Mouse (Mus musculus) cerebellum, adult 9-11 months (tissue): ENCODE measurements around the gene Zc3h15.
"Not testable (repeated sequence)": the region's sequence is repeated elsewhere in the genome, so short reads cannot be mapped to it uniquely, and the experiment has no call there.

ENCODE experiments used
- DNase-seq: peaks from one replicate; pipeline ENCODE4 v3.0.0; 2022

The Zc3h15 gene

DNA sequence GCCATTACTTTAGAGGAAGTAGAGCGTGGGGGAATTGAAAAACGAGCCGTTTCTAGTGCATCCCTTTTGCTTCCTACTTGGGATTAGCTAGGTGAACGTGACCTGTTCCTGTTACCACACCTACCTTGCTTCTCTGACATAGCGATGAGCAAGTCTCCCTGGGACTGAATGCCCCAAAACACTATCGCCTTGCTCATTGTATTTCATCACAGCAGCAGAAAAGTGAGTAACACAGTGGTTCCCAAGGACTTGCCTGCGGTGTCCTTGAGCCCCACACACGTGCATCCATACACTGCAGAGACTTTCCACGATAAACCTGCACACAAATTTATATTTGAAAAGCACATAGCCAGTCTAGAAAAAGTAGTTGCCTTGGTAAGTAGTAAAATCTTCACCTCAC lies 30.7 kb downstream of the Zc3h15 start:
- no peak for DNase-seq

DNA sequence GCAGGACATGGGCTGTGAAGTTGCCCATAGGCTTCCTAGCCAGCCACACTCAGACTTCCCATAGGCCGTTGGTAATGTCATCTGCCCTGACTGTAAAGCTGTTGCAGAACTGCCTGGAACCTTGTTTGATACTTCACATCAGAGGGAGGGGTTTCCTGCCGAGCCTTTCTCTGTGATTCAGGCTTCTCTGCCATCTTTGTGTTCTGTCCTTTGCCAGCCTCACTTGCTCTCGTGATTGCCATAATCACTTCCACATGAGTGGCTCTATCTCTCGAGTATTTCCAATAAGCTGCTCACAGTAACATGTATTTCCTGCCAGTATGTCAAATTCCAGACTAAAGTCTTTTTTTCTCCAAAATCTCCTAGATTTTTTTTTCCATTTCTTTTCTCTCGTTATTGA lies 31.4 kb downstream of the Zc3h15 start:
- no peak for DNase-seq

DNA sequence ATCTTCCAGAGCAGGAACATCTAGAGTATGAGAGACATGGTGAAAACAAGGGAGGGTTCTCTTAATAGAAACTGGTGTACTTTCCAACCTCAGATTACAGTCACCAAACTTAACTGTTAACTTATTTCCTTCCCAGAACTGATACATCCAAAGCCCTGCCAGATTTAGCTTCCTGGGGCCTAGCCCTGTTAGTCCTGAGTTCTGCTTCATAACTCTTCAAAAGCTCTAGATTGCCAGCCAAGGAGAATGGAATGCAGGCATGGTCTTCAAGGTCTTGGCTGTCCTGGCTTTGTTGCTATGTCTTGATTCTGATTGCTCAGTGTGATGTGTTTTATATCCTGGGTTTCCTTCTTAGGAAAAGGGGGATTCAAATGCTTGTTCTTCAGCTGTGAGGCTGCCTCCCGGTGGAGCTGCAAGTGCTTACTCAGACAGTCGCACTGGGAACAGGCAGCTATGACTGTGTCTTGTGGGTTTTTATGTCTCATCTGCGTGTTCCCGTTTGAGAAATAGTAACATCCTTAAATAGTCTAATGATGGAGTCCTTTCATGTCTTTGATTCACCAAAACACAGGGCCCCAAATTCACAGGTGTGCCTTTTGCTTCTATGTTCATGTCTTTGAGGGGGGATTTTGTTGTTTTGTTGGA lies 32.1 kb downstream of the Zc3h15 start:
- DNase-seq, result no peak

DNA sequence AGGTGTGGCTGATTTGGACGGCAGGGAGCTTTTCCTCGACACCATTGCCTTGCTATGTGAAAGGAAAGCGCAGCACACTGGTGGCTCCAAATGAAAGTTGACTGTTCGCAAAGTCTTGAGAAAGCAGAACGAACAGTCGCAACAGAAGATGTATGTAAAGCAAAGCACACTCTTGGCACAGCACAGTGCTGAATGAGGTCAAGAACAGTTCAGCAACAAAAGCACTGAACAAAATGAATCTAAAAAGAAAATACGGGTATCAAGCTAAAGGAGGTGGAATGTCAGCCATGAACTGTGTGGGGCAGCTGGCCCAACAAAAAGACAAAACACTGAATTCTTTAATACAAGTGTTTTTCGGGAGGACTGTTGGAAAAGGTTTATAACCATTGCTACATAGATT lies 37.1 kb downstream of the Zc3h15 start:
- no peak for DNase-seq

DNA sequence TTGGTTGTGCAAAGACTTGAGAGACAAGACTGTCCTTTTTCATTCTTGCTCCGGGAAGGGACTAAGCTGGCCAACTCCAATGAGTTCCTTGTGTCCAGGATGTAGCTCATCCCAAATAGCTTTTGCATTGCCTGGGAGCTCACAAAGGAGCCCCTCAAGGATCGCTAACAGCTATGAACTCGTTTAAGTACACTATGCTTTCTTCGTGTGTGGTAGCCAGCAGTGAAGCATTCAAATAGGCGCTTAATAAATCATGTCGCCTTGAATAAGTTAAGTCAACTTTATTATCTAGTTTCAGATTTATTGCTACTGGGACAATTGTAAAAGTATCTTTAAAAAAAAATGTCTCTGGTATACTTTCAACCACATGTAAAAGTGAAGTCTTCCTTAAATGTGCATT lies 37.5 kb downstream of the Zc3h15 start:
- no peak for DNase-seq

DNA sequence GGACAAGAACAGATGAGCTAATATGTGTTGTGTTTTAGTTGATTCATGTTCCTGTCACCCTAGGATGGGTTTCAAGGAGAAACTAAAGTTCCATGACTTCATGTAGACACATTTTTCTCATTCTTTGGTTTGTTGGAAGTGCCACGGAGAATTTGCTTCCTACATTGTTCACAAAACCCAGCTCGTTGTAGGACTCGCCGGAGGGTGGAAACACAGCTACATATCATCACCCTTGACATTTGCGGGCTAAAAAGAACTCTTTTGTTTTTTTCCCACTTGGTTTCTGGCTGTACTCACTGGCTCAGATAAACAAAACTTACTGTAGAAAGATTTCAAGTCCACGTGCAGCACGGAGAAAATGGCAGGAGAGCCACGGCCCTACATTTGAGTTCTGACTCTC lies 38.0 kb downstream of the Zc3h15 start:
- DNase-seq, result no peak

DNA sequence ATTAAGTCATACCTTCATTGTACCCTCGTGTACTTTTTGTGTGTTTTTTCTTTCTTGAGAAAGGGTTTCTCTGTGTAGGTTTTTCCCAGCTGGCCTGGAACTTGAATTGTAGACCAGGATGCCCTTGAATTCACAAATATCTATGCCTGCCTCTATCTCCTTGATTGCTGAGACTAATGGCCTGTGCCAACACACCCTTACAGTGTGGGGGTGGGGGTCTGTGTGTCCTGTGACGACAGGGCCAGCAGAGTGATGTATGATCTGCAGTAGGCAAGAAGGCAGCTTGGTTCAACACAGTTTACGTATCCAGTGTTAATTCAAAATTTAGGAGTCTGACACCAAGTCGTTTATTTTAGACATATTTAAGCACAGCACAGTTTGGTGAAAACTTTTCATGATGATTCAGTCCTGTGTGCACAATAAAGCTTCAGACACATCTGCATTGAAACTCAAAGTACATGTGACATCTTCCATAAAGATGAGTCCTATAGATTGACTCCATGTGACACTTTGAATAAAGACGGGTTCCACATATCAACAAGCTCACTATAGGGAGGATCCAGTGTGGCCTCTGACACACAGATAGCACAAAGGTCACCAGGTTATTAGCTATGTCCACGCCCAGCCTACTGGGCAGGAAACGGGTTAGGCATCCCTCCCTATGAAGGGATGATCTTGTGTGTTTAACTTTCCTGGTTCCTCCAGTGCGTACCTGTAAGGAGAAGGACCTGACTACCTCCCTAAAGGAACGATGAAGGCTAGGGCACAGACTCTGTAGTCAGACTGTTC lies 39.7 kb downstream of the Zc3h15 start:
- no peak for DNase-seq

DNA sequence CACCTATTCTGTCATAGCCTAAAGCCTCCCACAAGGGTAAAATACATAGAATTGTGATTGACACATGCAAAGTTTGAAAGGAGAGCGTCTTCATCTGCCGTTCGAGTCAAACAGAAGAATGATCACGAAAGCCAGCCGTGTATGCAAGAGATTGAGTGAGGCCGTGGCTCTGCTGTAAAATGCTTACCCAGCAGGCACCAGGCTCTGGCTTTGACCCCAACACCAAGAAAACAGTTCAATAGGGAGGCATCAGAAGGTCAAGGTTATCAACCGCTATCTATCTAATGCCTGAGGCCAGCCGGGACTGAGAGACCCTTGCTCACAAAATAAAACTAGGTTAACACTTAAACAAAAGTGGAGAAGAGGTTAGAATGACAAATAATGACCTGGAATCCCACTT lies 40.5 kb downstream of the Zc3h15 start:
- DNase-seq, result no peak

DNA sequence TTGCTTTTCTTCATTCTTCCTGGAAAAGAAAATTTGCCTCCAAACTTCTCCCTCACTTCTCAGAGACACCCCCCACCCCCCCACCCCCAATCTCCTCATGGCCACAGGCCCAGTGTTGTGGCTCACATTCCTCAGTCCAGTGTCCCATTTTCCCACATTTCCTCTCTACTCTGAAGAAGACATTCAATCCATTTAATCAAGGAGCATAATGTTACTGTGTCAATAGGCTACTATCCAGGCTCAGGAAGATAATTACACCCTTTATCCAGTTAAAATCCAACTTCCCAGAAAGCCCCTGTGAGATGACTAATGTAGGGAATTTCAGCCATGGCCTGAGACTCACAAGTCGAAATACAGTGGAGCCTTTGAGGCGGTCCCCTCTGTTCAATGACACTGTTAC lies 46.1 kb downstream of the Zc3h15 start:
- DNase-seq, result no peak

DNA sequence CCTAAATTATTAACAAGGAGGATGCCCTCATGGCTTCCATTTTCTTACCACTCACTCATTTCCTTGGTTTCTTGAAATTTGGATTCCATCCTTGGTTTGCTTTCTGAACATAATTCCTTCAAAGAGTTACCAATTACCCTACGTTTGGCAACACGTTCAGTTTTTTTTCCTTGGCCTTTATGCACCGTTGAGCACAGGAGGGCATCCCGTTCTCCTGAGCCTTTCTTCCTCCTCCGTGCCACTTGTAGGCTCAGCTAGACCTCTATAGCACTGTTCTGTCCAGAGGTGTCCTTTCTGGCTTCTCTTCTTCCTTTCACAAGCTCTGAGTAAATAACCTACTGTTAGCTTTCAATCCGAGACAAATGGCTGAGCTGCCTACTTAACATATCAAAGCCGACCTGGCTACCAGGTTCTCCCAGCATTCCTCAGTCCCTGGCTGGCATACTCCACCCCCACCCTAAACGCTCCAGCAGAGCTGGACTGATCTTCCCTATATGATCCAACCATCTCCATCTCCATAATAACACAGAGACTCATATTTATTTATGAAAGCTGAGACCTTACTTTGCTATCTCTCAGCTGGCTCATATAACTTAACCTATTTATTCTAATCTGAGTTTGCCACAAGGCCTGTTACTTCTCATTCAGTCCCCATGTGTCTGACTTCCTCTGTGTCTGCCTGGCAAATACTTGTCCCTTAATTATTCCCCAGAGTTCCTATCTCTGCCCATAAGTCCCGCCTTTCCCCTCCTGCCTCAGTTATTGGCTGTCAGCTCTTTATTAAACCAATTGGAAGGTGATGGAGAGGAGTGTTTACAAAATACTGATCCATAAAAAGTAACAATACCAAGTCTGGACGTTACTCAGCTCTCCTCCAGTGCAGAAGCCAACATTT lies 48.7 kb downstream of the Zc3h15 start:
- no peak for DNase-seq

DNA sequence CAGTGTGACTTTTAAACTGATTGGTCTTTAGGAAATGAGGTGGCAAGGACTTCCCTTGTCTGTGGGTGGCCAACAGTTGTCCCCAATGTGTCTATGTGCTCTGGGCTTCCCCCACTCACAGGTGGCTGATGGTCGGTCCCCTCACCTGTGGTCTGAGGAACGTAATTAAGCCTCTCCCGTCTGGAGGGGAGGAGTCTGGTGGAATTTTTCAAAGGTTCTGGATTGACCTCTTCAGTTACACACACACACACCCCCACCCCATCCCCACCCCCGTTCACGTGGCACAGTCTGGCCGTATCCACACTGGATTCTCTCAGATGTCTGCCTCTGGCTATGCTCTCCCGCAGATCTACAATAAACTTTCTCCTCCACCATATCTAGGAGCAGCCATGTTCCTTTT lies 49.8 kb downstream of the Zc3h15 start:
- no peak for DNase-seq

DNA sequence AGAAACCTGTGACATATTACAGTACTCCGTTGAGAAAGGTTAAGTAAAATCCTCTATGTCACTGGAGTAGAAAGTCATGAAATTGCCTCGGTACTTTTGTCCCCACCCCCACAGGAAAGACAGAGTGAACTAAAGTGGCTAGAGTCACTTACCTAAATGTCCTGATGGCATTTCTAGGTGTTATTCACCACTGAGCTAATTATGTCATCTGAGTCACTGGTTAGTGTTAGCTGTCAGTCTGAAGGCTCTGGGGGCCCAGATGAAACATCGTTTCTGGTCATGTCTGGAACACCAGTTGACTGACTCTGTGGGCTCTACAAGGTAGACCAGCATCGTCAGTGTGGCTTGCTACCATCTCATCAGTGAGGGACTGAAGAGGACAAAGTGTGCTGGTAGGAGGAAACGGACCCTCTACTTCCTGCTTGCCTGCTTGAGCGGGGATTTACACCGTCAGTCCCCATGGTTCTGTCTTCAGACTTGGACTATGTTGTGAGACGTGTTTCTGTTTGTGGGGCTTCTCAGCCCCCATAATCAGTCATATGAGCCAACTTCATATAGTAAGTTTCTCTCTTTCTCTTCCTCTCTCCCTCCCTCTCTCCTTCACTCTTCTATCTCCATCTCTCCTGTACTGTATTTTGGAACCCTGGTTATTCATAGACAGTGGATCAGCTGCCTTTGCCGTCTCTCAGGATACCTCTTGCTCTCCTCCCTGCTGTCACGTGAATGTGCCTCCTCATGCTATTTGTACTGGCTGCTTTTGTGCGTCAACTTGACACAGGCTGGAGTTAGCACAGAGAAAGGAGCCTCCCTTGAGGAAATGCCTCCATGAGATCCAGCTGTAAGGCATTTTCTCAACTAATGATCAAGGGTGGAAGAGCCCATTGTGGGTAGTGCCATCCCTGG lies 51.4 kb downstream of the Zc3h15 start:
- no peak for DNase-seq

DNA sequence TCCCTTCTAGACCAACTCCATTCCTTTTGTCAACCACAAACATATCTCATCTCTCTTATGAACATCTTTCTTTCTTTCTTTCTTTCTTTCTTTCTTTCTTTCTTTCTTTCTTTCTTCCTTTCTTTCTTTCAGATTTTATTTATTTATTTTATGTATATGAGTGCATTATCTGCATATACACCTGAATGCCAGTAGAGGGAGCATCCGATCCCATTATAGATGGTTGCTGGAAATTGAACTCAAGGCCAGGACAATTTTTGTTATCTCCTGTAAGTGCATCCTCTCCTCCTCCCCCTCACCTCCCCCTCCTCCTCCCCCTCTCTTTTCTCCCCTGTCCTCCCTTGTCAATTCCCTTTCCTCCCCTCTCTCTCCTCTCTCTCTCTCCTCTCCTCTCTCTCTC lies 54.2 kb downstream of the Zc3h15 start:
- DNase-seq, result no peak

DNA sequence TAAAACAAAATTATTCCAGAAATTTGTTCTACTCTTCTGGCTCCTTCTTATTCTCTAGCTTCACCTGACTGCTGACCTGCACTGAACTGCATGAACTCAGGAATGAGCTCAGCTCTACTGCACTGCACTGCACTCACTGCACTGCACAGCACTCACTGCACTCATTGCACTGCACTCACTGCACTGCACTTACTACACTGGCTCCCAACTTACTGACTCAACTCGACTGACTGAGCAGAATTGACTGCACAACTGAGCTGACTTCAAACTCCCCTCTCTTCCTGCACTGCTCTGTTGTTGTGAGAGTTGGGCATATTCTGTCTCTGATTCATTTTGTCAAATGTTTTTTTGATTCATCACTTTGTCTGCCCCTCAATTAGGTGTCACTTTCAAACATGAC lies 55.1 kb downstream of the Zc3h15 start:
- no peak for DNase-seq

DNA sequence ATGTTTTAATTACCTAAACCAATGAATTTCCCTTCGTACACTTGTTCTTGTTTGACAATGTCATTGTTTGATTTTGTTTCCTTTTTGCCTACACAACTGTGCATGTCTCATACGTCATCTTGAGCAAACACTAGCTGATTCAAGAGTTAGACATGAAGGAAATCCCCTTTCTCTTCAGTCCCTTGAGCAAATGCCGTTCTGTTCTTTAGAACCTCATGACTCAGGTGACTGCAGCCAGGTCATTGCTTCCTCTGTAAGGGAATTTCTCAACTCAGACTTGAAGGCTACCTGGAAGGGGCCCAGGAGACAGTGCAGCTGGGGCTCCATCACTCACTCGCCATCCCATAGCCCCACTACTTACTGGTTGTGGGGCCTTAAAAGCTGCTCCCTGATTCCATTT lies 56.4 kb downstream of the Zc3h15 start:
- no peak for DNase-seq

DNA sequence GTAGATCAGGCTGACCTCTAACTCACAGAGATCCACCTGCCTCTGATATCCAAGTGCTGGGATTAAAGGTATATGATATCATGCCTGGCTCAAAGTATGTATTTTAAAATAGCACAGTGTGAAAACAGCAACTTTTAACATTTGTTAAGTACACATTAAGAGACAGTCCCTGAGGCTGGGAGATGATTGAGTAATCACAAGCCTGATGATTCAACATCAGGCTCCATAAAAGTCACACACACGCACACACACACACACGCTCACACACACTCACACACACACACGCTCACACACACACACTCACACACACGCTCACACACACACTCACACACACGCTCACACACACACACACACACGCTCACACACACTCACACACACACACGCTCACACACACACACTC lies 58.2 kb downstream of the Zc3h15 start:
- no peak for DNase-seq

DNA sequence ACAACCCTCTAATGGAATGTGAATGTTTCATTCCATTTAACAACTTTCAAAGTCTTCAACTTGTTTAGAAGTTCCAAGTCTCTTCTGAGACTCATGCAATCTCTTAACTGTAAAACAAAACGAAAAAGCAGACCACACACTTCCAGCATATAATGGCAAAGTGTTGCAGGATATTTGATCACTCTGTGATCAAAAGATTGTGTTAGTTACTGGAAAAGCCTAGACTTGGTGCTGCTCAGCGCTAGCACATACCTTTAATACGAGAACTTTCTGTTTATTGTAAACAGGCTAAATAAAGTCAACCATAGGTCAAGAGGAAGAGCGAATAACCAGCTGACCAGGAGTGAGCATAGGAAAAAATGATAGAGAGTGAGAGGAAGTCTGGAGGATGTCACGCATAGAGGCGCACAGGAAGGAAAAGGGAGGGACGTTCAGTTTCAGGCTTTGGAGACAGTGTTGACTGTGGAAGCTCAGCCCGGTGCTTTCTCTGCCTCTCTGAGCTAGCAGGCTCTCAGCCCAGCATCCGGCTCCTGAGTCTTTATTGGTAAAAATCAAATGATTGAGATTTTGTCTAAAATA lies 61.4 kb downstream of the Zc3h15 start:
- DNase-seq, result no peak

DNA sequence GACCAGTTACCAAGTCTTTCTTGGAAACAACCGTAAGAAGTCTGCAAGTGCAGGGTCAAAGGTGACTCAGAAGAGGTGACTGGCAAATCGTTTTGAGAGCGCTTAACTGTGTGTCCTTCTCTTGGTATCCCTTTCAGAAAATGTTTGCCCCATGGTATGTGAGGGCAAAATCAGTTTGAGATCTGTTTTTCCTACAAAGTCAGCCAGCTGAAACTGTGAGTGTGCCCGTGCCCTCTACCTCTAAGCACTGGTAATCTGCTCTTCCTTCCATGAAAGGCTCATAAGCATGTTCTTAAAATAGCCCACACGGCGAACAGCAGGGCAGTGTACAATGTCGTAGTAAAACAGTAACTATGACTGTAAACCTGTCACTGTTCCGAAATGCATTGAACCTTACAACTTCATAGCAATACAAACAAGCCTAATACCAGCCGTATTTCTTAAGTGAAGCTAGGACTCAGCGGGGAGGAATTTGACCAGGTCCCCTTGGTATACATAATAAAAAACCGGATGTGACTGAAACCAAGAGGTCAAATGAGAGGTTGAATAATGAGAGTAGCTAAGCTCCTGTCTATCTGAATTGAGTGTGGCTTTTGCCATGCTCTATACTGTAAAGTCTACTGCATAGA lies 65.8 kb downstream of the Zc3h15 start:
- DNase-seq, result no peak

DNA sequence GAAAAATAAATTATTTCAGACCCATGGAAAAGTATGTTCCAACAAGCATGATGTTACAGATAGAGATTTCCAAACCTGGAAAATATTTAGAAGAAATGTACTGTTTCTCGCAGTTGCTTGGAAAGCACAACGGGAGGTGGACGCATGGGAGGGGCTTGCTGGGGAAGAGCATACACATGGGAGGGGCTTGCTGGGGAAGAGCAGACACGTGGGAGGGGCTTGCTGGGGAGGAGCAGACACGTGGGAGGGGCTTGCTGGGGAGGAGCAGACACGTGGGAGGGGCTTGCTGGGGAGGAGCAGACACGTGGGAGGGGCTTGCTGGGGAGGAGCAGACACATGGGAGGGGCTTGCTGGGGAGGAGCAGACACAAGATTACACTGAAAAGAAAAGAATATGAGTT lies 69.0 kb downstream of the Zc3h15 start:
- not testable (repeated sequence) for DNase-seq

DNA sequence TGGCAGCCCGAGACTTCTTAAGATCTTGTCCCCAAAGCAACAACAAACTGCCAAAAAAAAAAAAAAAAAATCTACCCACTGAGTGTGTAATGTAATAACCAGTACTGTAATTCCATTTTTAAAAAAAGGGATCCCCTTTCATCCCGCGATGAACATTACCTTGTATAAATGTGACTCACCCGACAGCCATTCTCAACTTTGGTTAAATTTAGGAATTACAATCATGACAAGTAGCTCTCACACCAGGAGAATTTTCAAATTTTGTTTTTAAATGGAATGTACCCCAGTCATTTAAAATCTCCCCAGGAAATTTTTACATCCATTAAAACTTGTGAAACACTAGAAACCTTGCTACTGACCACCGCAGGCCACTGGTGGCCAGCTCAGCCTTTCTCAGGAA lies 69.7 kb downstream of the Zc3h15 start:
- no peak for DNase-seq
